Mouse (Mus musculus) E14TG2a.4 (cell line): ENCODE results near the gene Atp6v1g3.

ENCODE experiments used
- H3K27me3 ChIP-seq: 2 replicates; pipeline ENCODE4 v1.6.1; 2014; ENCODE audit warnings: low read length, control low read depth; ENCODE audit not compliant: insufficient read depth
- H3K36me3 ChIP-seq: 2 replicates; pipeline ENCODE4 v1.6.1; 2014; ENCODE audit warnings: low read length, control low read depth; ENCODE audit not compliant: insufficient read depth
- H3K4me1 ChIP-seq: replicated peaks from 2 replicates; pipeline ENCODE4 v1.6.1; 2014; ENCODE audit warnings: low read depth, low read length, control low read depth
- H3K4me3 ChIP-seq: replicated peaks from 2 replicates; pipeline ENCODE4 v1.5.1; 2014; ENCODE audit warnings: mild to moderate bottlenecking, low read length
- H3K9me3 ChIP-seq: 2 replicates; pipeline ENCODE4 v1.6.1; 2014; ENCODE audit warnings: low read length, control low read depth
- CTCF ChIP-seq: conservative IDR thresholded peaks from 2 replicates; pipeline ENCODE4 v1.5.1; 2014; ENCODE audit warnings: low read length
- NANOG ChIP-seq: IDR thresholded peaks from 2 replicates; pipeline ENCODE4 v1.6.1; 2014; ENCODE audit warnings: borderline replicate concordance, low read length, mixed read lengths
- POU5F1 ChIP-seq: IDR thresholded peaks from 2 replicates; pipeline ENCODE4 v1.6.1; 2014; ENCODE audit warnings: low read length, borderline replicate concordance

The Atp6v1g3 gene

DNA sequence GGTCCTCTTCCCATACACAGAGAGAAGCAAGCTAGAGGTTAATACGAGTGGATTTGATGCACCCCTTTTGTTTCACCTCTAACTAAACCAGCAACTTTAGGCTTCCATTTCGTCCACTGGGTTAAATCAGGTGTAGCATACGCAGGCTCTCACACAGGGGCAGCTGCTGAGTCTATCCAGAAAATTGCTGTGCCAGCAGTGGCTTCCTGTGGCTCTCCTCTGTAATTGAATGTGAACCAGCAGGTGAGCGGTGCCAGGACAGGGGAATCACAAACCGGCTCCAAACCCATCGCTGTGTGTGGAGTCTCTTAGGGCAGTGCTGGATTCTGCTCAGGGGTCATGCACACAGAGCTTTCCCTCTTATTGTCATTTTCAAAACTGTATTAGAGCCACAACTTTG lies 7.6 kb downstream of the Atp6v1g3 start:
- TF ChIP-seq POU5F1 (no peak), NANOG (no peak), CTCF (no peak)
- Histone ChIP-seq H3K4me1 (no peaks in the 10 kb centered on the region), H3K27me3 (no peaks in the 10 kb centered on the region), H3K36me3 (no peaks in the 10 kb centered on the region), H3K4me3 (no peak overlapping the region), H3K9me3 (no peaks in the 10 kb centered on the region)

DNA sequence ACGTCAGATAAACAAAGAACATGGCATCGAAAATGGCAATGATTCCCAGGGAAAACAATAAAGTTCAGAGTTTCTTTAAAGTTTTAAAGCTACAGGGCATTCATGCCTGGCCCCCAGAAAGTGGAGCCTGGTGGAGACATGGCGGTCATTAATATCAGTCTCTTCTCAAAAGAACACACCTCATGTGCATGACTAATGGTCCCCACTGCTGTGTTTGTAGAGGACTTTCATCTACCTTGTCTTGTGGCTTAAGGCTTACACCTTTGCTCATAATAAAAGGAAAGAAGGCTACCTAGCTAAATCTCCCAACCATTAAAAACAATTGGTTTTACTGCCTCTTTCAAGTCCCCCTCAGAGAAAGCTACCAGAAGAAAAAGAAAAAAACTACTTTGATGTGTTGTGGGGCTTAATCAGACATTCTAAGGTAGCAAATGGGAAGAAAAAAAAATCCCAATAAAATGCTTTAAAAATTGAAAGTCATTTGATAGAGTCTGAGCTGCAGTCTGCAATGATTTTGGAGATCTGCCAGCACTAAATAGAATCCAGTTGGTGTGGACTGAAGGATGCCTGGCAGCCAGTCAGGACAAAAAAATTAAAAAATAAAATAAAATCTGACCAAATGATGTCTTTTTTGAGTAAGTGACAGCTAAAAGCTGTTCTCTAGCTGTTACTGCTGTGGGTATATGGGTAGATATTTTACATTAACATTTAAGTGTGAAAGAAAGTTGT lies 9.0 kb downstream of the Atp6v1g3 start:
- H3K36me3 ChIP-seq = no peaks in the 10 kb centered on the region
- H3K4me3 ChIP-seq = no peak overlapping the region
- TF ChIP-seq POU5F1 = no peak
- no peaks in the 10 kb centered on the region for H3K9me3 ChIP-seq
- no peaks in the 10 kb centered on the region for H3K4me1 ChIP-seq
- no peaks in the 10 kb centered on the region for H3K27me3 ChIP-seq

DNA sequence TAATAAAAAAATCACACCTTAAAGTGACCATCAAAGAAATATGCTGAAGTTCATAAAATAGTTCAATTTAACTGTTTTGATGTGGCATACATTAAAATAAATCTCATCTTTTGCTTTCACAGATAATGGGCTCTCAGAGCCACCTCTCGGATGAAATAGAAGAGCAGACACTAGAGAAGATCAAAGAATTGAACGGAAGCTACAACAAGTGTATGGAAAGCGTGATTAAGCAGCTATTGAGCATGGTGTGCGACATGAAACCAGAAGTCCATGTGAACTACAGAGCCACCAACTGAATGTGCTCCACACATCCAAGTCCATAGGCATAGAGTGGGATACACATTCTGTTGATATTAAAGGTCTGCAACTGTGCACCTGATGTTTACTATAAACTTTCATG lies 14.1 kb downstream of the Atp6v1g3 start:
- no peaks in the 10 kb centered on the region for H3K36me3 ChIP-seq
- H3K4me1 ChIP-seq = no peaks in the 10 kb centered on the region
- TF ChIP-seq POU5F1 = no peak
- no peak for TF ChIP-seq CTCF
- no peak for TF ChIP-seq NANOG
- H3K27me3 ChIP-seq = no peaks in the 10 kb centered on the region
- no peaks in the 10 kb centered on the region for H3K9me3 ChIP-seq
- H3K4me3 ChIP-seq = no peak overlapping the region

DNA sequence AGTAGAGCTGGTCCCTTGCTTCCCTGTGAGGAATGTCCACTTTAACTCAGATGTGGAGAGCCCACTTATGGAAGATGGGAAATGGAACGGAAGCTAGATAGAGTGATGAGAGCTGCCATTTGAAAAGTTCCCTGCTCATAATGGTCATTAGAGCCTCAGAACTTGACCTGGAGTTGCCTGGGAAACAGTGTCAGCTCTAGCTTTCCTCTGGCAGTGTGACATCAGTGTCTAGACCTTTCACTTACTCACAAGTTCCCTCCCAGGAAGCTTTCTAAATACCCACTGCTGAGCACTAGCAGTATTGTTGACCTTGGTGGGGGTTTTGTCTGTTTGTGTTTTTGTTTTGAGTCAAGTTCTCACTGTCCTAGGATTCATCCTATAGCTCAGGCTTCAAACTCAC lies 15.2 kb downstream of the Atp6v1g3 start:
- H3K27me3 ChIP-seq = no peaks in the 10 kb centered on the region
- no peak overlapping the region for H3K4me3 ChIP-seq
- no peaks in the 10 kb centered on the region for H3K9me3 ChIP-seq
- no peaks in the 10 kb centered on the region for H3K4me1 ChIP-seq
- TF ChIP-seq POU5F1 = no peak
- TF ChIP-seq CTCF = no peak
- TF ChIP-seq NANOG = no peak
- H3K36me3 ChIP-seq = no peaks in the 10 kb centered on the region

DNA sequence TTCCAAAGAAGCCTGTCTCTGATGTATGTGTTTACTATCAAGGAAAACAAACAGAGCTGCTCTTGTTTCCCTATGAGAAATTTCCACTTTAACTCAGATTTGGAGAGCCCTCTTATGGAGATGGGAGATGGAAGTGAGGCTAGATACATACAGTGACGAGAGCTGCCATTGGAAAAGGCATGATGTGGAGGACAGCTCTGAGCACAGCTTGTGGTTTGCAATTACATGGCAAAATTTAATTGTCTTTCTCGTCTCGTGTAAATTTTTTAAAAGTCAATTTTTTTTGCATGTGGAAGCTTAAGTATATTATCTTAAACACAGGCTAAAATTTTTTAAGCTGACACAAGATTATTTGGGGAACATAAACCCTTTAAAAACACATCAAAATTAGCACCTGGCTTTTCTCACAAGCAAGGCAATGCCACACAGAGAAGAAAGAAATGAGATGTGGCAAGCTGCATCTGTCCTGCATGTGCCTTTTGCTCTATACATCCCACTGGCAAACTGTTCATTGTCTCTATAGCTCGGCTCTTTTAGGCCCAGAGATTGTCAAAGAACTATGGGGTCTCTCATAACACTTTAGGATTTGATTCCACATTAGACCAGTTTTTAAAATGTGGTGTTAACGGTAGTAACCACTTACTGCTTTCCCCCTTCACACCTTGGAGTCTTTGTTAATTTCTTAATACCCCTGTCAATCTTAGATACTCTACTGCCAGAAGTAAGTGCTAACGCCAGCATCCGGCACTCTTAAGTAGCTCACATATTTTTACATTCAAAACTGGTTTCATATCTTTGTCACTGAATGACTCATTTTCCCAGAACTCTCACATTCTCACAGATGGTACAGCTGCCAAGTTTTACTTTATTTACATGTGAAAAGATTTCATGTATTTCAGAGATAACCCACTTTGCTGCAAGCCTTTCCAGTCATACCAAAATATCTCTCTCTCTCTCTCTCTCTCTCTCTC lies 16.2 kb downstream of the Atp6v1g3 start:
- H3K4me1 ChIP-seq = no peaks in the 10 kb centered on the region
- H3K36me3 ChIP-seq = no peaks in the 10 kb centered on the region
- no peaks in the 10 kb centered on the region for H3K27me3 ChIP-seq
- no peak for TF ChIP-seq CTCF
- TF ChIP-seq POU5F1 = no peak
- no peak for TF ChIP-seq NANOG
- H3K4me3 ChIP-seq = no peak overlapping the region
- no peaks in the 10 kb centered on the region for H3K9me3 ChIP-seq

DNA sequence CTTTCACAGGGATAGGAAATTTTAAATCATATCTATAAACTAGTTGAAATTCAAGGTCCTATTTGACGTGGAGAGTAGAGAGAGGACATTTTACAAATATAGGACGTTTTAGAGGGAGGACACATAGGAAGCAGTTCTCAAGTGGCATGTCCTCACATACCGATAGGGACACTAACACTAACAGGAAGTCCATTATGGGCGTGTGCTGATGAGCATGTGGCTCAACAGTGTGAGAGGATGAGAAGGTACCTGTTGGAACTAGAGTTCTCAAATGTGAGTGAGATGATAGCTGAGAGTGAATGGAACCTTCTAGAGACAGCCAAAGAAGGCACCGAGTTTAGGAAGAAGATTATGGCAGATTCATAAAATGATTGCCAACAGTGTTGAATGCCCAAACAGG lies 17.9 kb downstream of the Atp6v1g3 start:
- TF ChIP-seq CTCF = no peak
- no peak for TF ChIP-seq POU5F1
- no peak for TF ChIP-seq NANOG
- no peak overlapping the region for H3K4me3 ChIP-seq
- H3K9me3 ChIP-seq = no peaks in the 10 kb centered on the region
- no peaks in the 10 kb centered on the region for H3K4me1 ChIP-seq
- H3K27me3 ChIP-seq = no peaks in the 10 kb centered on the region
- no peaks in the 10 kb centered on the region for H3K36me3 ChIP-seq

DNA sequence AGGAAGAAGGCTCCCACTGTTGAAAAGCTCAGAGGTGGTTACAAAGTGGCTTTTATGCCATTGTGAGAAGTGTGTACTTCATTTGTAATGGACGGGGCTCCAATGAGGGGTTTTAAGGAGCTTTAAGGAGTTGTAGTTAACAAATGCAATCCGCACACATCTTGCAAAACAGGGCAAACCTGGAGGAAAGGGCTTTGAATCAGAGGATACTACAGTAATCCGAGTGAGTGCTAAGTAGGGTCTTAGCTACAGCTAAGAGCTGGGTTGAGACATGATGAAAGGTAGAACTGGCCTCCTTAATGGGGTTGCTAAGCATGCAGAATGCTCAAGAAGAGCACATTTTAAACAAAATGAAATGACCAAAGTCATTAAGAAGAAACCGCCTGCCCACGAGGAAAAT lies 20.9 kb downstream of the Atp6v1g3 start:
- no peaks in the 10 kb centered on the region for H3K4me1 ChIP-seq
- TF ChIP-seq CTCF = no peak
- TF ChIP-seq POU5F1 = no peak
- no peak for TF ChIP-seq NANOG
- no peaks in the 10 kb centered on the region for H3K36me3 ChIP-seq
- H3K4me3 ChIP-seq = no peak overlapping the region
- H3K9me3 ChIP-seq = no peaks in the 10 kb centered on the region
- H3K27me3 ChIP-seq = no peaks in the 10 kb centered on the region

DNA sequence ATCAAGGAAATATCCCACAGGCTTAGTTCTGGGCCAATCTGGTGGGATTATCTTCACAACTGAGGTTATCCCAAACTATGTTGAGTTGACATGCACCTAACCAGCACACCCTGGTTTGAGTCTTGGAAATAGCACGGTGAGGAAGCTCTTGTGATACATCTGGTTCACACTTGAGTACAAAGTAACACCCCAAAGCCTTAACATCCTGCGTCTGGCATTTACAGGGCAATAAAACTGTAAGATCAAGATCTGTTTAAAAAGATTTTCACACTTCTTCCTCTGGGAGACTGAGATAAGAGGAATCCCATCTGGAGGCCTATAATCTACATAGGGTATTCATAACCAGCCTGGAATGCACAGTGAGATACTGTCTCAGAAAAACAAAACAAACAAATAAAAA lies 24.6 kb downstream of the Atp6v1g3 start:
- TF ChIP-seq CTCF = no peak
- TF ChIP-seq NANOG = no peak
- TF ChIP-seq POU5F1 = no peak

DNA sequence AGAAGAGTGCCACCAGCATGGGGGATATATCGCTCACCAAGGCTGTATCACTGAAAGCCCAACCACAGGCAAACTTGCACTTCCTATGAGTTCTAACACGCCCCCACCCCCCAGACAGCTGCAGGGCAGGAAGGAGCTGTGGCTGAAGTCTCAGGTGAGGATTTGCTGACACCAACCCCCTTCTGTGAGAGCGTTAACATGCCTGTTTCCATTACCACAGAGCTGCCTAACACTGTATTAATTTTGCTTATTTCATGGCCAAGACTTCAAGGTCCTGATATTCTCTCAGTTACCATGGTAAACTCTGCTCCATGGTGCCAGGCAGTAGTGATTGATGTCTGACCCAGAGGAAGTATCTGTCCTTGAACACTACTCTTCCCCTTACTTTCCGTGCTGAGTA lies 26.0 kb downstream of the Atp6v1g3 start:
- H3K36me3 ChIP-seq = no peaks in the 10 kb centered on the region
- H3K27me3 ChIP-seq = no peaks in the 10 kb centered on the region
- no peaks in the 10 kb centered on the region for H3K9me3 ChIP-seq
- no peak overlapping the region for H3K4me3 ChIP-seq
- H3K4me1 ChIP-seq = no peaks in the 10 kb centered on the region
- no peak for TF ChIP-seq NANOG
- TF ChIP-seq POU5F1 = no peak
- no peak for TF ChIP-seq CTCF

More for the DNA sequence above, 24.6 kb downstream of the Atp6v1g3 start:
- Histone ChIP-seq H3K4me1 (no peaks in the 10 kb centered on the region), H3K36me3 (no peaks in the 10 kb centered on the region), H3K27me3 (no peaks in the 10 kb centered on the region), H3K9me3 (no peaks in the 10 kb centered on the region), H3K4me3 (no peak overlapping the region)
